Mouse (Mus musculus) cortical plate, adult 2 months (tissue): Measurements from ENCODE around the gene Sdk1.

Experiments used
- CTCF ChIP-seq: fragments of 200-500 bp; IDR thresholded peaks from 2 replicates; pipeline ENCODE4 v1.5.1; 2011; ENCODE audit warnings: mild to moderate bottlenecking, control low read depth, low read length; ENCODE audit not compliant: insufficient read depth; ENCODE audit errors: extremely low read depth
- POLR2A ChIP-seq: fragments of 200-500 bp; IDR thresholded peaks from 2 replicates; pipeline ENCODE4 v1.6.1; 2011; ENCODE audit warnings: mild to moderate bottlenecking, low read length, control low read depth; ENCODE audit not compliant: insufficient read depth; ENCODE audit errors: extremely low read depth

DNA sequence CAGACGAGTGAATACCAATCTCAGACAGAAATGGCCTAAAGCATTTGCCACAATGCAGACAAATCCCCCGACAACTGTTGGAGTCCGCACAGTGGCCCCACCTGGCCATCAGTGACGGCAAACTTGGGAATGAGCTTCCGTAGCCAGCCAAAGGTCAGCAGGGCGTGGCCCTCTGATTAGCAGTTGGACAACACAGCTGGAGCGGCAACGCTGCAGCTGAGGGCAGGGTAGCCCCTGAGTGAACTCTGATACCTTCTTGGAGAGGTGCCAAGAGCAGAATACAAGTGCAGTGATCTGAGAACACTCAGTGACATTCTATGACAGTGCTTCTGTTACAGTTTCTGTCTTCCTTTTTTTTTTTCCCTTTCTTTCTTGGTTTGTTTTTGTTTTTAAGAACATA, 610.9 kb downstream of the Sdk1 start:
- TF ChIP-seq CTCF: no peak
- TF ChIP-seq POLR2A: no peak
